13 mouse cellular contexts compared by ENCODE assay signal in genomic region chr9:107599433-107599832, GRCm38 (mm10). TPM values are rescaled to one million over a fixed set of nuclear protein-coding genes. Genes with fewer than 3 reads are reported as not detected.
"Had no signal": no experiment of that assay in that cellular context is flagged by ENCODE, and none has a peak within 500 bp of the region (broad histone marks: within the 10 kb centered on the region; RNA-seq: fewer than 3 reads in every experiment).

No protein-coding gene starts in this region.

- H3K27ac ChIP-seq: limb, embryonic 15.5 days; liver, embryonic 12.5 days; macrophage; midbrain, embryonic 15.5 days; stomach, postnatal 0 days had no signal

- H3K9me3 ChIP-seq: limb, embryonic 15.5 days; liver, embryonic 12.5 days; megakaryocyte, embryonic 14.5 days; midbrain, embryonic 15.5 days had no signal

- H3K27me3 ChIP-seq: limb, embryonic 15.5 days; midbrain, embryonic 15.5 days had no signal

- DNase-seq: layer of hippocampus, adult 9-11 months; layer of hippocampus, postnatal 36 days; lung, postnatal 10 days; right cerebral cortex, postnatal 14 days; thymus, adult 2 months; thymus, postnatal 25 days had no signal

- H3K9ac ChIP-seq: limb, embryonic 15.5 days; liver, embryonic 12.5 days; lung, embryonic 14.5 days; midbrain, embryonic 15.5 days had no signal

- H3K36me3 ChIP-seq: midbrain, embryonic 15.5 days had no signal

- H3K4me3 ChIP-seq: limb, embryonic 15.5 days; liver, embryonic 12.5 days; megakaryocyte, embryonic 14.5 days; midbrain, embryonic 15.5 days had no signal

RNA-seq across cellular contexts. Expression of gene Sema3b, which starts 9.6 kb away (rescaled TPM):
- polyA plus RNA-seq: macrophage had no signal
